Mouse (Mus musculus) megakaryocyte, embryonic 14.5 days (primary cell): ENCODE results near the gene Sorbs1. TPM values are rescaled to one million over a fixed set of nuclear protein-coding genes. Genes with fewer than 3 reads are reported as not detected.
A peak's percentile ranks its signal among the peaks of the same experiment; 100 is the strongest.

Source experiments
- H3K27me3 ChIP-seq: replicated peaks from 2 replicates; pipeline ENCODE3; 2012; ENCODE audit warnings: inconsistent platforms
- H3K36me3 ChIP-seq: replicated peaks from 2 replicates; pipeline ENCODE3; 2012; ENCODE audit warnings: low read length, inconsistent platforms, mixed read lengths
- H3K4me1 ChIP-seq: 2 replicates; pipeline ENCODE4 v1.6.1; 2012; ENCODE audit warnings: inconsistent platforms
- H3K4me3 ChIP-seq: replicated peaks from 2 replicates; pipeline ENCODE3; 2012; ENCODE audit warnings: moderate library complexity, mild to moderate bottlenecking, inconsistent platforms
- H3K9me3 ChIP-seq: 2 replicates; pipeline ENCODE4 v1.6.1; 2012; ENCODE audit warnings: inconsistent platforms
- FLI1 ChIP-seq: IDR thresholded peaks from 2 replicates; pipeline ENCODE4 v1.6.1; 2012; ENCODE audit warnings: low read length, inconsistent platforms, mixed read lengths
- GATA1 ChIP-seq: IDR thresholded peaks from 3 replicates; pipeline ENCODE4 v1.6.1; 2012; ENCODE audit warnings: mixed read lengths, low read length, inconsistent platforms, borderline replicate concordance
- polyA plus RNA-seq: library from polyadenylated mRNA; stranded (reverse); fragments of >175 nt; gene quantifications from 2 replicates; pipeline ENCODE4 v1.2.3, GENCODE M21; 2012; ENCODE audit warnings: low replicate concordance; ENCODE audit not compliant: insufficient read depth

The Sorbs1 gene
- polyA plus RNA-seq, 1 experiment = 2.7 TPM

DNA sequence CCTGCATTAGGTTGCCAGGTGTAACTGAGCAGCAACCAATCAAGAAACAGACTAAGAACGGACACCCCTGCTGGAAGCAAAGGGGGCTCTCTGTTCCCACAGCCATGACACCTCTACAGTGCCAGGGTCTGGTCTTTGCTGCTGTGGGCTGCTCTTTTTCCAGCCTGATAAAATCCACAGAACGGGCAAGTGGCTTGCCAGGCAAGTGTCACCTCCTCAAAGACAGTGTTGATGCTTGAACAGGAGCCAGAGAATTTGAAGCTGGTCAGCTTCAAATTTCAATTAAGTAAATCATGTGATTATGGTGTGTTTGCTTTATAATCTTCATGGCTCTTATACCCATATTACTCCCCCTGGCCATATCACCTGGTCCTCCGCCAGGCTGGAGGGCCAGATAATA, 166.7 kb downstream of the Sorbs1 start:
- peaks cover 6% of the 10 kb centered on the region for H3K36me3 ChIP-seq

DNA sequence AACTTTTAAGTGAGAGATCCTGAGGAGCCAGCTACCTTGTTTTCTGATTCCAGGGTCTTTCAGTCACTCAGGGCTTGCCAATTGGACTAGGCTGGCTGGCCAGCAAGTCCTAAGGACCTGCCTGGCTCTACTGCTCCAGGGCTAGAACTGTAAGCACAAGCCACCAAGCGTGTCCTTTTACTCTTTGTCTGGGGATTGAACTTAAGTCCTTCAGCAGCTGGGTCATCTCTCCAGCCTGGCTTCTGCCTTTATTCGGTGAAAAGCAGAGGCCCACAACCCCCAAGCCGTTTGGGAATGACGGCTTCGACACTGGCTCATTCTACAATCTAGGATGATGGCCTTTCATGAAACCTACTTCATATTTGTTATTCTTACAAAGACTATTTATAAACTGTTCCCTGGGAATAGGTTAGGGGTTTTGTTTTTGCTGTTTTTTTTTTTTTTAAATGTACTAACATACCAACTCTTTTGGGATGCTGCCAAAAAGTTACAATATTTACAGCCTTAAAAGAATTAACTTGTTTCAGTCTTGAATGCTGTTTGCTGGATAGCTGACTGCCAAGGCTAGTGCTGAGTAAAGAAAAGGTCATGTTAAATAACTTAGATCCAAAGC, 167.2 kb downstream of the Sorbs1 start:
- Histone ChIP-seq H3K9me3 (no peaks in the 10 kb centered on the region), H3K4me3 (no peak overlapping the region), H3K4me1 (peaks cover 7% of the 10 kb centered on the region; the same call in 1 of the 2 replicates), H3K36me3 (peaks cover 2% of the 10 kb centered on the region), H3K27me3 (no peaks in the 10 kb centered on the region)
- no peak for TF ChIP-seq FLI1
- TF ChIP-seq GATA1 = no peak

More for the DNA sequence above, 166.7 kb downstream of the Sorbs1 start:
- peaks cover 7% of the 10 kb centered on the region; the same call in 1 of the 2 replicates for H3K4me1 ChIP-seq
- no peaks in the 10 kb centered on the region for H3K9me3 ChIP-seq
- H3K27me3 ChIP-seq = no peaks in the 10 kb centered on the region
- no peak overlapping the region for H3K4me3 ChIP-seq
- TF ChIP-seq GATA1 (no peak), FLI1 (no peak)

DNA sequence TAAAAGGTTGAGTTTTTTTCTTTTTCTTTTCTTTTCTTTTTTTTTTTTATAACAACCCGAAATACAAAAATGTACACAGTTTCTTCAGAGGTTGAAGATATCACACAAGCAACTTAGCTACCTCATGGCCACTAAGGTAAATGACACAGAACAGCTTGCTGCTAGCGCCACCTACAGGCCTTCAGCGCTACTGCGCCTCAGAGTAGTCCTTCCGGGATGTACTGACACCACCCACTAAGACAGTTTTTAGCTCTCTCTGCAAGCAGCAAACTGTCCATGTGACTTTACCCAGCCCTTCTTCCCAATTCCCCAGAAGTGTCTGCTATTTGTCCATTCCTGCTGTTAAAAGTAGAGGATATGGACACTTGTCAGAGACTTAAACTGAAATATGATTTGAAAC, 167.9 kb downstream of the Sorbs1 start:
- no peaks in the 10 kb centered on the region for H3K27me3 ChIP-seq

DNA sequence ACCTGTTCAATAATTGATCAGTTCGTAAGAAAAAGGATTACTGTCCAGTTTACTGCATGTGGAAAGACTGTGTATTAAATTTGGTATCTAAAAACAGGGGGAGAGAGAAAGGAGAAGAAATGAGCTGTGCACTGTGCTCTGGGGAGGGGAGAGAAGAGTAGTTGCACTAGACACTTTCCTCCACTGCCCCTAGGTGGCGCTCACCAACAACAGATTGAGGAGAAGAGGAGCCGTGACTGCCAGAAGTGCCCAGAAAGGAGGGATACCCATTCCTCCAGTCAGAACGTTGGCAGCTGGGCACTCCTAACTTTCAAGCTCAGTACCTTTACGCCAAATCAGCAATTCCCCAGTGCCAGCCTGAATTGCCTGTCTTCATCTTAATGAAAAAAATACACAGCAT, 170.6 kb downstream of the Sorbs1 start:
- TF ChIP-seq FLI1 = no peak
- no peak for TF ChIP-seq GATA1
- 0 out of 2 replicates have a peak, but pooled peaks cover 2% of the 10 kb centered on the region for H3K9me3 ChIP-seq
- peaks cover 7% of the 10 kb centered on the region; the same call in 1 of the 2 replicates for H3K4me1 ChIP-seq
- no peaks in the 10 kb centered on the region for H3K27me3 ChIP-seq
- no peak overlapping the region for H3K4me3 ChIP-seq
- H3K36me3 ChIP-seq = peaks cover 2% of the 10 kb centered on the region

More for the DNA sequence above, 167.9 kb downstream of the Sorbs1 start:
- Histone ChIP-seq H3K36me3 (peaks cover 2% of the 10 kb centered on the region), H3K9me3 (no peaks in the 10 kb centered on the region), H3K4me1 (peaks cover 7% of the 10 kb centered on the region; the same call in 1 of the 2 replicates), H3K4me3 (no peak overlapping the region)
- TF ChIP-seq FLI1 (no peak), GATA1 (no peak)

DNA sequence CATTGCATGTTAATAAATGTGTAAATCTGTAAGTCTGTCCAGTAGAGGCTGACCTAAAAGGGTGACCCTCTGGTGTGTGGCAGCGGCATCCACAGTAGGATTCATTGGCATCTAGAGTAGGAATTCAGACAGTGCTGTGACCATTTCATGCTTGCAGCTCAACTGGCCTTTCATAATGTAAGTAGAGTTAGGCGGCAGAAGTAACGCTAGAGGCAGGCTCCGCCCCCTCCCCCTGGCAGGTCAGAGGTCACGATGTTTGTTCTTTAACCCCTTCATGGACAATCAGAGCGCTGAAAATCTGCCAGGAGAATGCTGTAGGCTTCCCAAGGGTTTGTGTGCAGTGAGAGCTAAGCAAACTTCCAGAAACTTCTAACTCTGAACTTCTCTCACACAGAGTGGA, 172.4 kb downstream of the Sorbs1 start:
- H3K4me3 ChIP-seq = no peak overlapping the region
- peaks cover 5% of the 10 kb centered on the region for H3K9me3 ChIP-seq
- TF ChIP-seq FLI1 (no peak), GATA1 (no peak)
- H3K27me3 ChIP-seq = no peaks in the 10 kb centered on the region
- H3K36me3 ChIP-seq = peaks cover 2% of the 10 kb centered on the region
- H3K4me1 ChIP-seq = peaks cover 7% of the 10 kb centered on the region; the same call in 1 of the 2 replicates

DNA sequence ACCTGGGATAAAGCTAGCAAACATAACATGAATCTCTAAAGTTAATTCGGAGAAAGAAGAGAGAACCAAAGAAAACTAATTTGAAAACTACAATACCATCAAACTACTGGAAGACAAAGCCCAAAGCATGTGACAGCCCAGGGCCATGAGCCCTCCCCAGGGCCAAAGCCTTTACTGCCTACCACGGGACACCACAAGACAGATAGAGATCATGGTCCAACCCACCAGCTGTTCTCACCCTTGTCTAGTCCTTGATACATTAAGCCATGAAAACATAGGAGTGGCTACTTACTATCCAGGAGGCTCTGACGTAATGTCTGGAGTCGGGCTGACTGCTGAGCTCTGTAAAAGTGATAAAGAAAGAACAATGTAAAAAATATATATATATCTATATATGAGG, 176.9 kb downstream of the Sorbs1 start:
- H3K36me3 ChIP-seq = peaks cover 2% of the 10 kb centered on the region
- TF ChIP-seq GATA1 = no peak
- TF ChIP-seq FLI1 = no peak
- peaks cover 5% of the 10 kb centered on the region for H3K9me3 ChIP-seq
- no peak overlapping the region for H3K4me3 ChIP-seq
- no peaks in the 10 kb centered on the region for H3K27me3 ChIP-seq
- H3K4me1 ChIP-seq = peaks cover 3% of the 10 kb centered on the region

DNA sequence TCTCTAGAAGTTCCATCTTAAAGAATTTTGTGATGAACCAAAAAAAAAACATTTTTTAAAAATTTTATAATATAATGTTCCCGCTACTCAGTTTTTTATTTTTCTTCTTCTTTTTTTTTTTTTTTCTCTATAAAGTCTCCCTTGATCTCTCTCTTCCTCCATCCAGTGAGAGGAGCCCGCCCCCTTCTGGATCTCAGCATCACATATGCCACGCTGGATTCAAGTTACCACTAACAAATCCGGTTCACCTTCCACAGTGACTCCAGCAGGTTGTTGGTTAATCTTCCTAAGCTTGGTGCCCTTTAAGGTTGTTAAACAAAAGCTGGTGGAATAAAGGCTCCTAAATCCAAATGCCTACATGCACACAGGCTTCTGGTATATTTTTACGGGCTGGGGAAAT, 179.7 kb downstream of the Sorbs1 start:
- Histone ChIP-seq H3K9me3 (peaks cover 5% of the 10 kb centered on the region), H3K4me3 (no peak overlapping the region), H3K36me3 (peaks cover 2% of the 10 kb centered on the region), H3K27me3 (no peaks in the 10 kb centered on the region), H3K4me1 (peaks cover 11% of the 10 kb centered on the region)
- TF ChIP-seq GATA1 (no peak), FLI1 (no peak)

DNA sequence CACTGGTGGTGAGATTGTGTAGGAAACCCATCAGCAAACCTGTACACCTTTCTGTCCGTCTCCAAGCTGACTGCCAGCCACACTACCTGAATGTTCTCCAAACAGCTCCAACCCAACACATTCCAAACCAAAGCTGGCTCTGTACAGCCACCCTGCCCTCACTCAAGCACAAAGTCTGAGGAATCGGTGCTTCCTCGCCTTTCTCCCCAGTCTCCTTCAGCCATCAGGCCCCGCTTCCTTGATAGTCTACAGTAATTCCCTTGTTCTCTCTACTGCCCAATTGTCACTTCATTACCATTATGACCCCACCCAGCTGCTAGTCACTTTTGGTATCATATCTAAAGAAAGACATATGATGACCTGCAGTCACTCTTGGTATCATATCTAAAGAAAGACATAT, 180.5 kb downstream of the Sorbs1 start:
- TF ChIP-seq GATA1 = no peak
- TF ChIP-seq FLI1 = no peak
- H3K4me1 ChIP-seq = peaks cover 16% of the 10 kb centered on the region
- H3K9me3 ChIP-seq = peaks cover 3% of the 10 kb centered on the region
- no peaks in the 10 kb centered on the region for H3K36me3 ChIP-seq
- no peaks in the 10 kb centered on the region for H3K27me3 ChIP-seq
- no peak overlapping the region for H3K4me3 ChIP-seq

DNA sequence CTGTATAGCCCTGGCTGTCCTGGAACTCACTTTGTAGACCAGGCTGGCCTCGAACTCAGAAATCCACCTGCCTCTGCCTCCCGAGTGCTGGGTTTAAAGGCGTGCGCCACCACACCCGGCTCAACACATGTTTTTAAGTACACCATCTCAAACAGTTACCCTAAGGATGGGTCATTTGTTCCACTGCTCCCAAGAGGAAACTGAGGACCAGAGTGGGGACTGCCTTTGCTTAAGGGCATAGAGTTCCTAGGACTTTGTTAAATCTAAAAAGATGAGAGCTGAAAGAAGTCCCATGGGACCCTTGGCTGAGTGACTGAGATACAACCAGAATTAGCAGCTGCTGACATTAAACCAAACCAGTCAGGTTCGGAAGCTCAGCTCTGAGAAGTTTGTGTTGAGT, 181.3 kb downstream of the Sorbs1 start:
- TF ChIP-seq GATA1 (no peak), FLI1 (no peak)
- no peaks in the 10 kb centered on the region for H3K36me3 ChIP-seq

DNA sequence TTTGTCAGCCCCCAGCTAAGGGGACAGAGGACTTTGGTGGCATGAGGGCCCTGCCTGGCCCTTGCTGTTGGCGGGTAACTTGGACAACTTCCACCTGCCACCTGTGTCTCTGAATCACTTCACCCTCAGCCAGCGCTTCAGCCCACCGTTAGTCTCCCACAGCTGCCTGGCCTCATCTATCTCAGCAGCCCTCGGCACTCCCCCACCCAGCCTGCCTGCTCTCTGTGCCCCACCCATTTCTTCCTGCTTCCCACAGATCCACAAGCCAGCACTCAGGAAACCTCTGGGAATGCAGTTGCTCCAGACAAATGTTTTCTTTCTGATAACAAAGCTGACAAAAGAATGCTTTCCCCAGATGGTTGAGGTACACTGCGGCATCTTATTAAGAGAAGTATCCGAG, 181.7 kb downstream of the Sorbs1 start:
- peak overlapping the region; percentile 42 for H3K4me3 ChIP-seq
- TF ChIP-seq FLI1 (no peak), GATA1 (no peak)
- peaks cover 3% of the 10 kb centered on the region for H3K36me3 ChIP-seq
- H3K27me3 ChIP-seq = no peaks in the 10 kb centered on the region
- H3K4me1 ChIP-seq = peaks cover 17% of the 10 kb centered on the region
- no peaks in the 10 kb centered on the region for H3K9me3 ChIP-seq

More for the DNA sequence above, 181.3 kb downstream of the Sorbs1 start:
- Histone ChIP-seq H3K4me3 (no peak overlapping the region), H3K27me3 (no peaks in the 10 kb centered on the region), H3K4me1 (peaks cover 17% of the 10 kb centered on the region), H3K9me3 (peaks cover 3% of the 10 kb centered on the region)

DNA sequence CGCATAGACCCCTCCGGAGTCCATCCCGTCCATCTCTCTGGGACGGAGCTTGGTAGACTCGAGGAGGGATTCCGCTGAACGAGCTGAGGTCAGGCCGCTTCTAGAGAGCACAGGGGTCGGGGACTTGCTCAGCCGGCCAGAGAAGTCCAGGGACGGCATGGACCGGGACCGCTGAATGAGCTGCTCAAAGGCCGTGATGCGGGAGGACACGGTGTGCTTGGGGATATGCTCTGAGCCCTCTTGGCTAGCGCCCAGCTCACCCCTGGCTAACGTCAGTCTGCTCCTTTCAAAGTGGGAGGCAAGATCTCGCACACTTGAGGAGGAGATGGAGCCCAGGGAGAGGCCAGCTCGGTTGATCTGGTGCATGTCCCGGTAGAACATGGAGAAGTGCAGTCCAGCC, 187.5 kb downstream of the Sorbs1 start:
- Histone ChIP-seq H3K4me1 (peaks cover 12% of the 10 kb centered on the region), H3K4me3 (no peak overlapping the region), H3K9me3 (no peaks in the 10 kb centered on the region), H3K27me3 (peaks cover 3% of the 10 kb centered on the region), H3K36me3 (peaks cover 22% of the 10 kb centered on the region)
- no peak for TF ChIP-seq FLI1
- no peak for TF ChIP-seq GATA1

DNA sequence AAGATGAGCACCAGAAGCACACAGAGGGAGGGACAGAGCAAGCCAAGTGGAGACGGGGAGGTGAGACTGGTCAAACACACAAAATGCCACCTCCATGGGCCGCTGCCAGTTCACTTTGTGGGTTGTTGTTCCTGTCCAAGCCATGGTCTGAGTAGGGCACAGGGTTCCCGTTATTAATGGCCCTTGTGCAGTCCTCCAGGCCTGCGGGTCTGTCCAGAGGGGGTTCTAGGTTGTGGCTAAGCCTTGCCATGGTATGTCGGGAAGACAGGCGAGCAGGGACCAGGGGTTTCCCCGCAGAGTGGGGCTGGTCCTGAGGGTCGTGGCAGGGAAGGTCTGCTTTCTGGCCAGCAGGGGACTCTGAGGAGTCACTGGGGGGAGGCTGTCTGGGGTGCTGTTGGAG, 188.2 kb downstream of the Sorbs1 start:
- H3K27me3 ChIP-seq = peaks cover 3% of the 10 kb centered on the region
- peaks cover 9% of the 10 kb centered on the region for H3K4me1 ChIP-seq
- no peak overlapping the region for H3K4me3 ChIP-seq
- H3K9me3 ChIP-seq = no peaks in the 10 kb centered on the region
- TF ChIP-seq GATA1 (no peak), FLI1 (no peak)
- peaks cover 25% of the 10 kb centered on the region for H3K36me3 ChIP-seq
